ENCODE assay signal across 11 mouse cellular contexts in the genomic region with DNA sequence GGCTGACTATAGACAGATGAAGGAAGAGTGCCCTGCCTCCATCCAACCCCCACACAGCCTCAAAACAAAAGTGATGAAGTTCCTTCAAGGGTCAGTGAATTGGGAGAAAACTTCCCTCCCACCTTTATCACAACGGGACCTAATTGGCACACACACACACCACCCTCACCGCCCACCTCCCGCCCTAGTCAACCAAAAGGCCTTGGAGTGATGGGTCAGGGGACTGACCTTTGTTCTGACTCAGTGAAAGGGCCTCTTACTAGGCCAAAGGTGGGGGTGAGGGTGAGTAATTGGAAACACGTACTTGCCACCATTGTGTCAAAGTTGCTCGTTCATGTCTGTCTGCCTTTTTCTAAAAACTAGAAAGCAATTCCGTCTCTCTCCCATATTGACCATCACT.
DNase-seq lines count a peak whose midpoint lies in the region; ATAC-seq lines count a peak whose summit lies in the region.
"Had no signal": no experiment of that assay in that cellular context is flagged by ENCODE, and none has a peak within 500 bp of the region (broad histone marks: within the 10 kb centered on the region; RNA-seq: fewer than 3 reads in every experiment).

No protein-coding gene starts in this region.

- H3K4me1 ChIP-seq in neural tube, embryonic 11.5 days (ENCODE audit: control insufficient read depth, insufficient read depth, low read length) = peaks cover 10% of the 10 kb centered on the region; the same call in 1 of the 2 replicates
- H3K4me1 ChIP-seq in hindbrain, embryonic 10.5 days (replicated peaks) = peaks cover 35% of the 10 kb centered on the region
- H3K4me1 ChIP-seq in midbrain, embryonic 13.5 days (replicated peaks) = peaks cover 32% of the 10 kb centered on the region

- 48% methylated on average over 6 of the region's 6 CpGs for WGBS in neural tube, embryonic 11.5 days
- WGBS in hindbrain, embryonic 10.5 days = 18% methylated on average over 6 of the region's 6 CpGs
- WGBS in midbrain, embryonic 13.5 days = 24% methylated on average over 6 of the region's 6 CpGs

- no peak for ATAC-seq in neural tube, embryonic 11.5 days (ENCODE audit: insufficient read depth, low FRiP score, low TSS enrichment)
- ATAC-seq in midbrain, embryonic 13.5 days = no peak
- ATAC-seq in cerebellum, adult (ENCODE audit: insufficient number of reproducible peaks, low FRiP score, low TSS enrichment) = no peak

- no peak overlapping the region for H3K9ac ChIP-seq in neural tube, embryonic 11.5 days (ENCODE audit: low read length)
- no peak overlapping the region for H3K9ac ChIP-seq in midbrain, embryonic 13.5 days (replicated peaks)

- no peak for DNase-seq in neural tube, embryonic 11.5 days (ENCODE audit: low spot score)
- DNase-seq in neural tube, embryonic 10.5 days (ENCODE audit: extremely low spot score, low spot score) = no peak
- DNase-seq in hindbrain, embryonic 10.5 days (ENCODE audit: low spot score) = peak; percentile 36
- DNase-seq in lung, postnatal 36 days = no peak
- no peak for DNase-seq in cerebellum, adult 11-12 months
- DNase-seq in thymus, postnatal 10 days (ENCODE audit: low spot score in 2 of 2) = no peak
- DNase-seq: cerebellum, adult 9-11 months; heart, adult 11 months; kidney, postnatal 10 days had no signal

- no peaks in the 10 kb centered on the region for H3K36me3 ChIP-seq in neural tube, embryonic 11.5 days (ENCODE audit: control insufficient read depth, insufficient read depth, low read length)
- H3K36me3 ChIP-seq in hindbrain, embryonic 10.5 days = no peaks in the 10 kb centered on the region
- no peaks in the 10 kb centered on the region for H3K36me3 ChIP-seq in midbrain, embryonic 13.5 days

- H3K9me3 ChIP-seq in neural tube, embryonic 11.5 days (ENCODE audit: control insufficient read depth, low read length) = no peaks in the 10 kb centered on the region
- no peaks in the 10 kb centered on the region for H3K9me3 ChIP-seq in hindbrain, embryonic 10.5 days
- peaks cover 2% of the 10 kb centered on the region; the same call in 1 of the 2 replicates for H3K9me3 ChIP-seq in midbrain, embryonic 13.5 days

- no peak overlapping the region for H3K4me3 ChIP-seq in neural tube, embryonic 11.5 days (ENCODE audit: low read depth, low read length)
- H3K4me3 ChIP-seq in hindbrain, embryonic 10.5 days = no peak overlapping the region
- H3K4me3 ChIP-seq in midbrain, embryonic 13.5 days (replicated peaks) = no peak overlapping the region

- no peaks in the 10 kb centered on the region for H3K27me3 ChIP-seq in neural tube, embryonic 11.5 days (ENCODE audit: control insufficient read depth, insufficient read depth, low read length)
- H3K27me3 ChIP-seq in hindbrain, embryonic 10.5 days (ENCODE audit: insufficient read depth, poor library complexity, severe bottlenecking) = peaks cover 3% of the 10 kb centered on the region; the same call in 1 of the 2 replicates
- H3K27me3 ChIP-seq in midbrain, embryonic 13.5 days = no peaks in the 10 kb centered on the region

- H3K4me2 ChIP-seq in neural tube, embryonic 11.5 days (ENCODE audit: low read depth) = no peak overlapping the region
- peak overlapping the region; percentile 60 for H3K4me2 ChIP-seq in midbrain, embryonic 13.5 days (replicated peaks)

- peak overlapping the region; percentile 91 for H3K27ac ChIP-seq in neural tube, embryonic 11.5 days (ENCODE audit: low read depth, low read length)
- H3K27ac ChIP-seq in hindbrain, embryonic 10.5 days = peak overlapping the region; percentile 93
- peak overlapping the region; percentile 98 for H3K27ac ChIP-seq in midbrain, embryonic 13.5 days
